Mouse (Mus musculus) adipocyte (in vitro differentiated cells): ENCODE measurements at regions not wholly inside any gene's neighbourhood (a gene's known extent, or its start where the extent isn't known, plus 50 kb on each side); places are given as distances from the start of the nearest gene placed in this dataset.

Experiments used
- DNase-seq: peaks from one replicate; pipeline ENCODE4 v3.0.0-alpha.2; 2016; ENCODE audit warnings: low spot score

DNA sequence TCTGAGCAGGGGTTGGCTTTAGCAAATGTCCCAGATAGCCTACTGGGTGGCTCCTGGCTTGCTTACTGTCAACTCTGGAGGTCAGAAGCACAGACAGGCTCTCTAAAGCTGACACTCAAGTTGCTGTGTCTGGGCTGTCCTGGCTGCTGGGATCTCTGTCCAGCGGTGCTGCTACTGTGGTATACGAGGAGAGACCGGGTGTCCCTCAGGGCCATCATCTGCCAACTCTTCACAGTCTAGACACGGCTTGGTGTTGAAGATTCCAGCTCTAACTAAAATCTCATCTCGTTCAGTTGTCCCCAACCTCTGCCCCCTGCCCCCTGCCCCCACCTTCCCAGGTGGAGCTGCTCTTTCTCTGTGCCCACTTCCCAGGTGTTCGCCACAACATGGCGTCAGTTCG is 577.1 kb upstream of the Gm19410 start:
- no peak for DNase-seq

DNA sequence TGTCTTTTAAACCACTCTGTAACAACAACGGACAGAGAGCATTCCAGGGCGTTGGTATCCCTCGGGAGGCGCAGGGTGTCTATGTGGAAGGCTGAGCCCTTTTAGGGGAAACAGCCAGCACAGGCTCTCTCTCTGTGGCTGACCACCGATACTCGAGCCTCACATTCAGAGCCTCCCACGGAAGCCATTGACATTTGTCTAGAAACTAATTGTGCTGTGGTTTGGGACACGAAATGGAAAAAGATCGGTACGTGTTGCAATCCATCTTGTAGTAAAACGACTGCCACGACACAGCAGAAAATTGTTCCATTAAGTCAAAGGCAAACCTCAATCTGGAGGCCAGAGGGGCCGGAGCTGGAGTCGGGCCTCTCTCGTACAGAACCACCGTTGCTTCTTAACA is 575.9 kb upstream of the Gm19410 start:
- DNase-seq = no peak

DNA sequence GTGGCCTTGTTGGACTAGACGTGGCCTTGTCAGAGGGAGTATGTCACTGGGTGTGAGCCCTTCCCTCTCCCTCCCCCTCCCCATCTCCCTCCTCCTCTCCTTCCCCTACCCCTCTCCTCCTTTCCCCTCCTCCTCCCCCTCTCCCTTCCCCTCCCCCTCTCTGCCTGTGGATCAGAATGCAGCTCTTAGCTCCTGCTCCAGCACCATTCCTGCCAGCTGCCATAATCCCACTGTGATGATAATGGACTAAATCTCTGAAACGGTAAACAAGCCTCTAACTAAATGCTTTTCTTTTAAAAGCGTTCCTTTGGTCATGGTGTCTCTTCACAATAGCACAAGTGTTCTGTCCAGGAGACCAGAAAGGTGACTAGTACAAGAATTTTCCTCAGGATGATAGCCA is 573.1 kb upstream of the Gm19410 start:
- no peak for DNase-seq

DNA sequence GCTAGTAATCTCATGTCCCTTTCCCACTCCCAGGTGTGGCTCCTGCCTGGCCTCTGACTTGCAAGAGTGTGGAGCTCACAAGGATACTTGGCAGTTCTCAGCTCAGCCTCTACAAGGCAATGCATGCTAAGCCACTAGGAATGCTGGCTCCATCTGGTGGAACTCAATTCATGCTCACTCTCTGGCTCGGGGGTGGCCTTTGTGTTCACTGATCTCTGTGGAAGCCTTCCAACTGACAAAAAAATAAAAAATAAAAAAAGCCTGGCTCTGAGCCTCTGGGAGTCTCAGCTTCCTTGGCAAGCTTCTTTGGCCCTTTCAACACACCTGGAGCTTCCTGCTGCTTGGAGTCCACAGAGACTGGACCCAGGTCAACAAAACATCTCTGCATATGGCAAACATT is 571.8 kb upstream of the Gm19410 start:
- peak; percentile 44 for DNase-seq

DNA sequence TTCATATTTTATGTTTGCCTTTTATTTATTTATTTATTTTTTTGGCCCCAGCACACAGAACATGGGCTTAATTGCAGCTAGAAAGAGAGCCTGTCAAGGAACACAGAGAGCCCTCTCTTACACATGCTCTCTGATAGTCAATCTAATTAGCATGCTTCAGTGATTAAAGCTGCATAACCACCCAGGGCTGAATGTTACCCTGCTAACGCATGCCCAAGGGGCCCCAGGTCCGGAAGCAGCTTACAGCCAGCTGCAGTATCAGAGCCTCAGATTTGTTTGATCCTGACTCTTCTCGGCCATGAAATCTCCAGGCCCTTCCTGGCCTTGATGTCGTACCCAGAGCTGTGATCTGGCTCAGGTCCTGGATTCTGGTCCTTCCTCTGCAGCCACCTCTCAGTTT is 569.4 kb upstream of the Gm19410 start:
- no peak for DNase-seq

DNA sequence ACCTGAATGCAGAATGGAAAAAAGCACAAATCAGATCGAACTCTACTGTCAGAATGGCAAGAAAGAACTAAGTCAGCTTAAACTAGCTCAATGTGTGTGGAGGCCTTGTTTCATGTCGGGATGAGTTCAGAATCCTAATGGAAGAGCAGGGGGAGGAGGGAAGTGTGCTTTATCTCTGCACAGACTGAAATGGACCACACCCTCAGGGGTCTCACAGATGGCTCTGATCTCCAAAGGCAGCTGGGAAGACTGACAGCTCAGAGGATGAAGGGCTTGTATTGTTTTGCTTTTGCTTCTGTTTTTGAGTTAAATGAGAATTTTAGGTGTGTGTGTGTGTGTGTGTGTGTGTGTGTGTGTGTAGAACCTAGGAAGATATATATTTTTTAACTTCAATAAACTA is 566.8 kb upstream of the Gm19410 start:
- DNase-seq = no peak

DNA sequence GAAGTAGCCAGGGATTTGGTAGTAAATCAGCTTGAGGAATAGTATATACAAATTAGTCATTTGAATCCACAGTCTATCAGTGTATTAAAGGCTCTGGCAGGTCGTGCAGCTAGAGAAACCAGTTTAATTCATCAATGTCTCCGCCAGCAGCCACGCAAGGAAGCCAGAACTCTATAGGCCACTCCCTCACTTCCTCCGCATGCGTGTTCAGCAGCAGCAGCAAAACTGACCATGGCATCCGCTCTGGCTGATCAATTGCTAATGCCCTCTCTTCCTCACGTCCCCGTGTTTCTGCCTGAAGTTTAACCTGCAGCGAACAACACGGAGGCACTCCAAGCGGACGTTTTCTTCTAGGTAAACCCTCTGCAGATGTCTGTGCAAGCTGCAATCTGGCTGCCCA is 564.2 kb upstream of the Gm19410 start:
- DNase-seq = no peak

DNA sequence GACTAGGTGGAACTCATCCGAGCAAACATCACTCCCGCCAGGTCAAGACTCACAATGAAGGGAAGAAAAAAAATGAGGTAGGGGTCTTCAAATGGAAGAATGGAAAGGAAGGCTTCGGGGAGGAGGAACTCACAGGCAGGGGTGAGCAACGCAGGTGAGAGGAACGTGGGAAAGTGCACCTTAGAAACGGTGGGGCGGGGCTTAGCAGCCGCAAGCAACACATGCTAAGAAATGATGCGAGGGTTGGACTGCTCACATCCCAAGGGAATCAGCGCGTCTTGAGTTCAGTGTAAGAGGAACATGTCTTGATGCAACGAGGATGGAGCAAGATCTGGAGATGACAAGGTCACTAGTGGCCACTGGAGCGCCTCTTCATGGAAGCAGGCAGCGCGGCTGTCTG is 560.6 kb upstream of the Gm19410 start:
- DNase-seq = no peak

DNA sequence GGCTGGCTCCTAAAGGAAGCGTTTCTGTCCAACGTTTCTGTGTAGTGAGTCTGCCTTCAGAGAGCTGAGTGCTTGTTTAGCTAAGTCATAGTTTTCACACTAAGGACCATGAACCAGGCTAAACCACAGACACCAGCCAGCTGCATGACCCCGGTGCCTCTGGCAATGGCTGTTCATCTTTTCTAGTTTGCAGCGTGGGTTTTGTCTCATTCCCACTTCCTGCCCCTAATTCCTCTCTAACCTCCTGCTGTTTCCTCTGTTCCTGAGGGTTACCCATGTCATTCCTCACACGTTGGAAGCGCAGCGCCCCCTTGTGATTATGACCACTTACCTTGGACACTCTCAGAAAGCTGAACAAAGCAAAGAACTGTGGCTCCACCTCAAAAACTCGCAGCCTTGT is 560.1 kb upstream of the Gm19410 start:
- no peak for DNase-seq

DNA sequence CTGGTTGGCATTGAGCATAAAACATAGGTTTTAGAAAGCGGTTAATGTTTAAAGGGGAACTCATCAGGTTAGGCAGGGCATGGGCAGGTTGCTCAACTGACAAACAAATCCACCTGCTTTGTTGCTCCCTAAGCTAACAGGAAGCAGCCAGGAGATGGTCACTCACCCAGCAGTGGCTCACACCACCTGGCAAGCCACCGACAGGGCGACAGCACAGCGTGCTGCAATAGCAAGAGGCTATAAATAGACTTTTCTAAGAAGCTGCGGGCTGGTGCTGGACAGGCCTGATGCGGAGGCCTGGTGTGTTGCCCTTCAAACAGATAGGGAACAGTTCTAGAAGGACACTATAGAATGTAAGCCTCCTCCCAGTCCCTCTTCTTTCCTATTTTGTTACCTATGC is 559.3 kb upstream of the Gm19410 start:
- DNase-seq = no peak

DNA sequence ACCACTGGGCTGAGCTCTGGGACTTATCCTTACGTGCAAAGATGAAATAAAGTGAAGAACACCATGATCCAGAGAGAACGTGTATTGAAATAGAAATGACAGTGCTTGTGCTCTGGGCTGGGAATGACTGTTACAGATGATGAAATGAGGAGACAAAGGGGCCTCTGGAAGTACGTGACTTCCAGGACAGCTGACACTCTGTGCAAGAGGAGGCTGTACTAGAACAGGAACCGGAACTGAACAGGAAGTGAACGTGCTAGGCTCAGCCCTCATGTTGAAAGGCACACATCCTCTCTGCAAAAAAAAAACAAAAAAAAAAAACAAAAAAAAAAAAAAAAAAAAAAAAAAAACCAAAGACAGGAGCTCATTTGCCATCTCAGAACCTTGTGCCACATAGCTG is 557.2 kb upstream of the Gm19410 start:
- DNase-seq = no peak

DNA sequence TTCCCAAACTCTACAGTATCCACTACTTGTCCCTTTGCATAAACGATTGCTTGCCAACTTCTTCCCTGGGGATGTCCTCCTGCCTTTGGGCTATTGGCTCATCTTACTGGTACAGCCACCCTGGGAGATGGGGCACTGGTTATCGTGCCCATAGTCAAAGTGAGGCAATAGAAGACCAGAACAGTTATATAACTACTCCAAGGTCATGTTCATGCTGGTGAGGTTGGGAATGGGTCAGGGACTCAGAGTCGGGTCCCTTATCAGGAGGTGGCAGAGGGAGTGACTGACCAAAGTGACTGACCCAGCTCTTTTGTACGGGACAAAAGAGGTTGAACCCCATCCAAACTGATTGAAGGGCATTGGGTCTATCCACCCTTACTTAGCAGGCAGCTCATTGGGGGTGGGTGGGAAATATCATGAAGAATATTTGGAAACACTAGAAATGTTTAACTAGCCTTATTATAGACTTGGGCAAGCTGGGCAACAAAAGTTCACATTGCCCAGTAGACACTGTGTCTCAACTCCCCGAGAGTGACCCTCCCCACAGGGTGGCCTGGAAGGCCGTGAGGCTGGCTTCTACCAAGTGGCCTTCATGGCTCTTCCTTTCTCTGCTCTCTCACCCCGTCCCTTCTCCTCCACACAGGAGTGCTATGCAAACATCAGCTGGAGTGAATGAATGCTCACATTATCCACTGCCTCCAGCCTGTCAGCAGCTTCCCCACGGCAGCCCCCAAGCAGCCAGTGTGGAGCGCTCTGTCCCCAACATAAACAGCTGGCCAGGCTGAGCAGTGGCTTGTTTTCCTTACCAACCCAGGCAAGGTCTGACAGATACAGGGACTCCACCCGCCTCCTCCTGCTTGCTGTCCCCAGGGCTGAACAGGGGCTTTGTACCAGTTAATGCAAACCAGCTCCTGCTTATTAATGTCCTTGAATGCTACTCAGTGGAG is 553.8 kb upstream of the Gm19410 start:
- peak; percentile 46 for DNase-seq

DNA sequence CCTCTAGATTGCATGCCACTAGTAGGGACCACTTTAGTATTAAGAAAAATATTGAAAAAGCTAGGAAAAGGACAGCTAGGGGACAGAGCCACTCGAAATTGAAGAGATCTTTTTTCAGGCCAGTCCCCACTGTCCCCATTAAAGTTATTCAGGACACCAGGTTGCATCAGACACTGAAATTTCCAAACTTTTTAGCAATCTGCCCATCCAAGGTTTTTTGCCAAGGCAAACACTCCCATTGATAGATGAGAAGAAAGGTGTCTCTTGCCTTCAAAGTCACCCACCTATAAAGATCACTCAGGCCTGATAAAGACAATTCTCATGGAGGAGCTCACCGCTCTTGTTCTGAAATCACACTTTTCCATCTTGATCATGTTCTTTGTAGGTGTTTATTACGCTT is 552.1 kb upstream of the Gm19410 start:
- DNase-seq = no peak

DNA sequence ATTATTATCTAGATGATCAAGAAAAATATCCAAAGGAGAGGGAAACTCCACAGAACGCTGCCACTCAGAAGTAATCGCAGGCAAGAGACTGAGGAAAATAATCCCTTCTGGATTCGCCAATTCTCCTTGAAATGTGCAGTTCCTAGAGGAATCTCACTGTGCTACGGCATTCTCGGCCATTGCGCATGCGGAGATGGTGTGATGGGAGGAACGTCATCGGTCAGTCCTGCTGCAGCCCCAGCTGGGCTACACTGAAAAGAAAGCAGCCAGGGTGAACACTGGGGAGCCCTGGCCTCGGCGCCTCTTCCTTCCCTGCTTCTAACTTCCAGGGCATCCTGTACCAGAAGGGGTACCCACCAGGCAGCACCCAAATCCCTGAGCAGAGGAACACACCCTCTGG is 548.0 kb upstream of the Gm19410 start:
- no peak for DNase-seq

DNA sequence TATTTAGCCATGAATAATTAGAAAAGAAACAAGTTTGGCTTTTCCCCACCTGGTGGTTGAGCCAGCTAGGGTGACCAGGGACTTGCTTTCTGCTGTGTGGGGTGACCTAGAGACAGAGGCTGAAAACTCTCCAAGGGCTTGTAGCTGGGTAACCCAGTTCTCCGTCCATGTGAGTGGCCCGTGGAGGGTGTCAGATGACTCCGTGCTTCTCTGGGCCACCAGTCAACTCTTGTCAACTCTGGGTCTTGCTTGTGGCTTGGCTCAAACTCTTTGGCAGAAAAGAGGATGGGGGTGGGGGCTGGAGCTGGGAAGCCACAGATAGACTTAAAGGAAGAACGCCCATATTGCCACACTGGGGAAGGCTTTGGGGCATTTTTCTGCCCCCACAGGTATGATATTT is 547.3 kb upstream of the Gm19410 start:
- DNase-seq = peak; percentile 11

DNA sequence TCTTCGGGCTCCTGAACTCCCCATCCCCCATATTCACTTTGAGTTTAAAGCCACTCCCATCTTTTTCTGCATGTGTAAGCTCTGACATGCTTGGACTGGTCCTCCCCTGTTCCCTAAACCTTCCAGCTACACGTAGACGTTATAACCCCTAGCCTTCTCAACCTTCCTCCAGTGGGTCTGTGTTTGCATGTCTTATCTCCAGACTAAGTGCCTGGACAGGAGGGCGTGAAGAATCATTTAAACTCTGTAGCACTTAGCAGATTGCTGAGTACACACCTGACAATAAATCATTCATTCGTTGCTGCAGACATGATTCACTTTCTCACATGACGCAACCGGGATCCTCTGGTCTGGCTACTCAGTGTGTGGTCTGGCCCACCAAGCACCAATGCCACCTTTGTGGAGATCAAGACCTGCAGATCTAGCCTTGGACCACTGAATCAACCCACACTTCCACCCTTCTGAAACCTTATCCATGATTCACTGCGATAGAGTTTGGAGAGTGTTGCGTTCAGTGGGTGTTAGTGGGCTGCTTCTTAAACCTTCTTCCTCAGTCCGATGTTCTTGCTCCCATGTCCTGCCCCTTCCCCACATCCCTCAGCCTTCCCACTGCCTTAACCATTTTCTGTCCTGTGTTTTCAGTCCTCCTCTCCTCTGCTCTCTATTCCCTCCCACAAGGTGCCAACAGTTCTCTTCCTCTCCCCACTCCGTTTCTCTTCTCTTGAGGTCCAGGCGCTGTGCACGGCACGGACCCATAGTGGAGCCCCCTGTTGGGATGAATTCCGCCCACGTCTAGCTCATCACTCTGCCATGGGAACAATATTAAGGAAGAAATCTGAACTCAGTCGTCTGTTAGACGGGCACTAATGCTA is 541.3 kb upstream of the Gm19410 start:
- DNase-seq = no peak

DNA sequence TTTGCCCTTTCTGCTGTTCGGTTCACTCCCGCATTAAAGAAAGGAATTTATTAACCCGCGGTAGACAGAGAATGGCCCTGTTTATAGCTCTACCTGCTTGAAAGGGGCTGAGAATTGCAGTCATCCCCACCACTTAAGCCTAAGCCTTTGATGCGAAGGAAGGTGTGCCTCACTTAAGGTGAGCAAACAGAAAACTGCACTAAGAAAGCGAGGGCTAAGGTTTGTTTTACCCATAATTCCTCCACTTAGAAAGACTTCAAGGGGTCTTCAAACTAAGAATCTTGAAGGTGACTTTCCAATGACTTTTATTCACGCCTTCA is 540.7 kb upstream of the Gm19410 start:
- DNase-seq = no peak

DNA sequence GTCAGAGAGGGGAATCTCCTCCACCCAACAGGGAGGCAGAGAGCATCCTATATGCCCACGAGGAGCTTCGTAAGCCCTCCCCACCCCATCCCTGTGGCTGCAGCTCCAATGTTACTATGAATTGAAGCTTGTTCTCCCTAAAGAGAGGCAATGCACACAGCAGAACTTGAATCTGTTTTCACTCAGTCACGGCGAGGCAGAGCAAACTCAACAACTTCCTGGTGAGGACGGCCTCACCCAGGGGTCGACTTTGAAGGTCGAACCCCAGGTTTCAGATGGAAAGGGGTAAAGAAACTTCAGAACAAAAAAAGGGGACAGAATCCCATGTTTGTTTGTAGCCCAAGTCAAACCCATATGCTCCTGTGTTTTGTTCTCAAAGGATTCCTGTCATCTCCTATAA is 538.5 kb upstream of the Gm19410 start:
- DNase-seq = no peak

DNA sequence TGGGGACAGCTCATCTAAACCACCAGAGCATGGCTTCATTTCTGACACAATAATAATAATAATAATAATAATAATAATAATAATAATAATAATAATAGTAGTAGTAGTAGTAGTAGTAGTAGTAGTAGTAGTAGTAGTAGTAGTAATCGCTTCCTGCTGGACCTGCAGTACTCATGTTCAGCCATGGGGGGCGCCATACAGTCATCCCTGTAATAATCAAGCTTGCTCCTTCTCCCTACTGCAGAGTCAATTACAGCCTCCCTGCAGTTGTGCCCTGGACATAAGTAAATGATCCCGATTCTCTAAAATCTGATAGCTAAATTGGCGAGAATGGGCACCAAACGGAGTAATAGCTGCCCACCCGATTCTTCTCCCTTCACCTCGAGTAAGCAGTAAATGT is 537.1 kb upstream of the Gm19410 start:
- DNase-seq = no peak

DNA sequence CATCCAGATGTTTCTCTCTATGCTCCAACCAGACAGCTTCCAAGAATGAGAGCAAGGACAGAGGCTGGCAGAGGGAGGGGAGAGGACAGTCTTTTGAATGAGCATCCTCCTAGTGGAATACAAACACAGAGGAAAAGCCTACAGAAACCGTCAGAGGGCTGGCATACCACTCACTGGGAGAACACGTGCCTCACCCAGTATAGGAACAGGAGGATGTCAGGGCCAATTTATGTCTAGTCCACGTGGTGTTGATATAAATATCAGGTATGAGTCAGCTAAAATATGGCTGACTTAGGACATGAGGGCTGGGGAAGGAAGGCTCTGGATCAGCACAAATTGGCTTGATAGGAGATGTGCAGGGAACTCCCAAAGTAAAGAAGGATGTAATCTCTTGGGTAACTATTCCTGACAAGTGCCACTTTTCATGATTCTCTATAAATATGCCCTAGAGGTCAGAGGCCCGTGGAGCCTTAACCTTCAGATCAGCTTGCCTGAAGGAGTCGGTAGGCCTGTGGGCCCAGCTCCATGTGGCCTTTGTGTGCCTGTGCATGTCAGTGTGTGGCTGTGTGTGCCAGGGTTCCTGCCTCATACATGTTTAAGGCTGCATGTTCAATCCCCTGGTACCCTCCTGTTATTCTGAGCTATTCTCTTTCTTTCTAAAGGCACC is 531.9 kb upstream of the Gm19410 start:
- no peak for DNase-seq

DNA sequence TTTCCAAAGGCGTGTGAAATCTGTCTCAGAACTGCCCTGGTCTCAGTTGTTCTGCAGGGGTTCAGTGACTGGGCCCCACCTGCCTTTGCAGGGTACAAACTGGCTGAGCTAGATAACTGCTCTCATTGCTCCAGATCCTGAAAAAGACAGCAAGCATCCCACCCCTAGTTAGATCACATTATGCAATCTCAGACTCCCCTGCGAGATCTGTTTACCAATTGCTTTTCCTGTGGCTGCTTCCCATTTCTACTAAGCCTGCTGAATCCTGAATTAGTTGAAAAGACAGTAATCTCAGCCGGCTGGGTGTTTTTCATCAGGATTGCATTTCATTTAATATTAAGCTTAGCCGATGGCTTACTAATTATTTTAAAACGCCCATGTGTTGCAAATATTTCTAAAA is 531.2 kb upstream of the Gm19410 start:
- DNase-seq = no peak

DNA sequence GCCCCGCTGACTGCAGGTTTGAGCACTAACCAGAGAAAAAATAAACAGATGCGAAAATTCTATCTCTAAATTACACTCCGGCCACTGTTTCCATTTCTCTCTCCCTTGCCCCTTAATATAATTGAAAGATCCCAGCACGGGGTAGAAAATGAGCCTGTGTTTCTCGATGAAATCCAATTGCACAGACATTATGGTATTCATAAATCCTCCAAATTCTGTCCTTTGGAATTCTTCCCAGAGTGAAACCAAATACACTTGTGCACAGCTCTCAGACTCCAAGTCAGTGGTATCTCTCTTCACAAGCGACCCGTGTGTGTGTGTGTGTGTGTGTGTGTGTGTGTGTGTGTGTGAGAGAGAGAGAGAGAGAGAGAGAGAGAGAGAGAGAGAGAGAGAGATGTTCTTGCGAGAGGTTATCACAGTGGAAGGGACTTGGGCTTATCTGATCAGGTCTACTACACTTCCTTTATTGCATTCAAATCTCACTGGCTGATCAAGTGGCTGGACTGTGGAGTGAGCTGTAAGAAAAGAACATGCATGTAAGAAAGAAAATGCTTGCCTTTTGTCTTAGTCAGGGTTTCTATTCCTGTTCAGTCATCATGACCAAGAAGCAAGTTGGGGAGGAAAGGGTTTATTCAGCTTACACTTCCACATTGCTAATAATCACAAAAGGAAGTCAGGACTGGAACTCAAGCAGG is 529.6 kb upstream of the Gm19410 start:
- no peak for DNase-seq
